Mouse (Mus musculus): ENCODE measurements around the gene Klhl21.
"Not testable (repeated sequence)": the region's sequence is repeated elsewhere in the genome, so short reads cannot be mapped to it uniquely, and the experiment has no call there.

The Klhl21 gene

DNA sequence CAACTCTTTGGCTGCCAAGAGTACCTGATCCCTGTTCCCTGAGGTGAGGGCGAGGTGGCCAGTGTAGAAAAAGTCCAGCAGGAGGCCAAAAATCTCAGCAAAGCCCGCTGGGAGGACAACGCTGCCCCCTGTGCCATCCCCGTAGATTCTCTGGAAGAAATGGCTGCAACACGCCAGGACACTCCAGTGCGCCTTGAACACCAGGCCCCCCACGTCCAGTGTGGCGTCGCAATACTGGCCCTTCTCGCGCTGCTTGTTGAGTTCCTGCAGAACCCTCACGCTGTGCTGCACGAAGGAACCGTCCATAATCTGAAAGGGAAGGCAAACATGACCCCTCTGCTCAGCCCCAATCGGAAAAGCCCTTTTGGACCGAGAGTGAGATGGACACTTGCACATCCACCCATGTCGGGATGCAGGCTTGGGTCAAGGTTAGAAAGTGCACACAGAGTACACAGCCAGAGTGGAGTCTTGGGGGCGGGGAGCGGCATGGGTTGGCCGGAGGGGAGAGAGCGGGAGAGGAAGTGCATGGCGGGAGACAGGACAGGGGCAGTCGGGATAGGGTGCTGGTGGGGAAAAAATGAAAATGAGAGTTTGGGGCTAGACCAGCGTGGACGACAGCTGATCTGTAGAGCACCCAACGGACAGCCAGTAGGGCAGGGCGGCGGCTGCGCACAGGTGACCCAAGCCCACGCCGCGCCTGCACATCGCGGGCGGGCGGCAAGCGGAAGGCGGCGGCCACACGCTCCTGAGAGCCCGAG lies 18.3 kb downstream of the Klhl21 start:
- DNase-seq = no peak

DNA sequence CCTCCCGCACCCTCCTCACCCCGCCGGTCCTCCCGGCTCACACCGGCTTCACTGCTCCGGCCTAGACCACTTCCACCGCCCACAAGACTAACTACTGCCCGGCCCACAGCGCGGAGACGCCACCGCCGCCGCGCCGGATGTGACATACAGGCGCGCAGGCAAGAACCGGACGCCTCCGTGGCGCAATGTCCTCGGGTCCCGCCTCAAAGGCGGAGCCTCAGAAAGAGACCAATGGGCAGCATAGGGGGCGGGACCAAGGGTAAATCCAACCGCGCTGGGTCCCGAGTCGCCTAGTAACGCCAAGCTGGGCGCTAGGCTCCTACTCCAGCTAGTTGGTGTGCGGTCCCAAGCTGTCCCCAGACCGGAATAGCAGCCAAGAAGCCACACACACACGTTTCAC lies 18.9 kb downstream of the Klhl21 start, which contains the start of gene Zbtb48:
TSS of gene Zbtb48 (minus strand) at position 148 of the 400 bp plus-strand sequence.
- DNase-seq = peak; percentile 90

DNA sequence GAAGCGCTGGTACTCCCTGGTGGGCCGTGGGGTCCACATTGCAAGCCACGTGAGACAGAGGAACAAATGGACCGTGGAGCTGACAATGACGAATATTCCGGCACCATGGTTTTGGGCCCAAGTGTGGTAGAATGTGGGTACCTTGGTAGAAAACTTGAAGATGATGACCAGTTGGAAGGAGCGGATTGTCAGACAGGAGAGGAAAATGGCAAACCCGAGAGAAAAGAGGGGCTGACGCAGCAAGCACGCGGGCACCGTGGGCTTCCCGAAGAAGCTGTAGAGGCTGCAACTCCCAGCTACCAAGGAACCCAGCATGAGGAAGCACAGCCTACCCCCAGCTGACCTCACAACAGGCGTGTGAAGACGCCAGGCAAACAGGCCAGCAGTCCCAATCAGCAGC lies 19.9 kb downstream of the Klhl21 start:
- DNase-seq = no peak

DNA sequence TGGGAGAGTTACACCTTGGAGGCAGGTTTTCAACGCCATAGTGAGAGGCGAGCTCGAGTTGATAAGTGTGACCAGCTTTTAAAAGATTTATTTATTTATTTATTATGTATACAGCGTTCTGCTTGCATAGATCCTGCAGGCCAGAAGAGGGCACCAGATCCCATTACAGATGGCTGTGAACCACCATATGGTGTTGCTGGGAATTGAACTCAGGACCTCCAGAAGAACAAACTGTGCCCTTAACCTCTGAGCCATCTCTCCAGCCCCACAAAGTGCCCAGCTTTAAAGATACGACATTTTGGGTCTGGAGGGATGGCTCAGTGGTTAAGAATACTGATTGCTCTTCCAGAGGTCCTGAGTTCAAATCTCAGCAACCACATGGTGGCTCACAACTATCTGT lies 20.5 kb downstream of the Klhl21 start:
- DNase-seq = no peak

DNA sequence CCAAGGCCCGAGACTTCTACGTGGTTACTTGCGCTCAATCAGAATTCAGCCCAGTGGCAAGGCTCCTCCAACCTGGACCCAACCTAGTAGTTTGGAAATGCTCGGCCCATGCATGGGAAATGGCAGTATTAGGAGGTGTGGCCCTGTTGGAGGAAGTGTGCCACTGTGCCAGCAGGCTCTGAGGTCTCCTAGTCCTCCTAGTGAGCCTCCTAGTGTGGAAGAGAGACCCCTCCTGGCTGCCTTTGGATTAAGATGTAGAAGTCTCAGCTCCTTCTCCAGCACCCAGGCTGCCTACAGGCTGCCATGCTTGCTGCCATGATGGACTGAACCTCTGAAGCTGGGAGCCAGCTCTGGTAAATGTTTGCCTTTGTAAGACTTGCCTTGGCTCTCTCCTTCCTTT lies 21.4 kb downstream of the Klhl21 start:
- no peak for DNase-seq

DNA sequence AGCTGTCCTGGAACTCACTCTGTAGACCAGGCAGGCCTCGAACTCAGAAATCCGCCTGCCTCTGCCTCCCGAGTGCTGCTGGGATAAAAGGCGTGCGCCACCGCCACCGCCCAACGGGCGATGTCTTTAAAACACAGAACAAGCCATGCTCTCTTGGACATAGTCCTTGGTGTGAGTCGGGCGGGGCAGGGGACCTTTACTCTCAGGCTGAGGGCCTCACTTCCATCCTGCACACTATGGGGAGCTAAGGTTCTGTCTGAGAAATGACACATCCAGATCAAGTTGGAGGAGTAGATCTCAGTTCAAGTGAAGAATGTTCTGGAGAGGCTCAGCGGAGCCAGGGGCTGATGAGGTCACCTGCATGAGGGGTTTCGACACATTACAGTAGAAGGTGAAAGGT lies 24.3 kb downstream of the Klhl21 start:
- no peak for DNase-seq

DNA sequence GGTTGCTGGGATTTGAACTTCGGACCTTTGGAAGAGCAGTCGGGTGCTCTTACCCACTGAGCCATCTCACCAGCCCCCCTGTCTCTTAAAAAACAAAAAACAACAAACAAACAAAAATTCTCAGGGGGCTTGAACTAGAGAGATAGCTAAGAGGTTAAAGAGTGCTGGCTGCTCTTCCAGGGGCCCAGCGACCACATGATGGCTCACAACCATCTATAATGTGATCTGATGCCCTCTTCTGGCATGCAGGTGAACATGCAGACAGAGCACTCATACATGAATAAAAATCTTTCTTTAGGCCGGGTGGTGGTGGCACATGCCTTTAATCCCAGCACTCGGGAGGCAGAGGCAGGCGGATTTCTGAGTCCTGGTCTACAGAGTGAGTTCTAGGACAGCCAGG lies 27.9 kb downstream of the Klhl21 start:
- DNase-seq = not testable (repeated sequence)

DNA sequence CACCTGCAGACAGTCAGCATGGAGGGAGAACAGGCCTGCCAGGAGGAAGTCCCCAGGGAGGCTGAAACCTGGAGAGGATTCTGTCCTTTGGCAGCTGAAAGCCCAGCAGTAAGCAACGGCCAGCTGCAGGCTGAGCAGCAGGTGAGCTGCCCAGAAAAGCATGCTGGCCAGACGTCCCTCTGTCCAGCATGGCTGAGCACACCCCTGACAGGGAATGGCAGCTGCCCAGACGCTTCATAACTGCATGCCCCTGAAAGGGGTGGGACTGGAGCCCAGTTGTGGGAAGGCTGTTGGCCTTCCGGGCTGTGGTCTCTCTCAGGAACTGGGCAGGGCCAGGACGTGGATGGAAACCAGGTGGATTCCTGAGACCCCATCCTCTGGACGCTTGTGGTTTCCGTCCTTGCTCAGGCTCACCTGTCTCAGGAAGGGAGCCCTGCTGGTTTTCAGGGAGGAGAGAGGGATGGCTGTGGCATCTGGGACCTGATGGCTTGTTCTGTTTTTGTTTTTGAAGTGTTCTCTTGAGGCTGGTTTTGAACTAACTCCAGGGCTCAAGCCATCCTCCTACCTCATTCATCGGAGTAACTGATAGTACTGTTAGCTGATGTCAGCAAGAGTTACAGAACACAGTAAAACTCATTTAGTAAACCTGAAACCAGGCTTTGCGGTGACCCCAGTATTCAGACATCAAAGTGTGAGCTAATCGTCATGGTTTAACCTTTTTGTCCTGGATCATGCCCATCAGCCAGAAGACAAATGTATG lies 29.8 kb downstream of the Klhl21 start, which contains the start of gene Tas1r1:
TSS of gene Tas1r1 (minus strand) at position 344 of the 760 bp plus-strand sequence.
- no peak for DNase-seq

DNA sequence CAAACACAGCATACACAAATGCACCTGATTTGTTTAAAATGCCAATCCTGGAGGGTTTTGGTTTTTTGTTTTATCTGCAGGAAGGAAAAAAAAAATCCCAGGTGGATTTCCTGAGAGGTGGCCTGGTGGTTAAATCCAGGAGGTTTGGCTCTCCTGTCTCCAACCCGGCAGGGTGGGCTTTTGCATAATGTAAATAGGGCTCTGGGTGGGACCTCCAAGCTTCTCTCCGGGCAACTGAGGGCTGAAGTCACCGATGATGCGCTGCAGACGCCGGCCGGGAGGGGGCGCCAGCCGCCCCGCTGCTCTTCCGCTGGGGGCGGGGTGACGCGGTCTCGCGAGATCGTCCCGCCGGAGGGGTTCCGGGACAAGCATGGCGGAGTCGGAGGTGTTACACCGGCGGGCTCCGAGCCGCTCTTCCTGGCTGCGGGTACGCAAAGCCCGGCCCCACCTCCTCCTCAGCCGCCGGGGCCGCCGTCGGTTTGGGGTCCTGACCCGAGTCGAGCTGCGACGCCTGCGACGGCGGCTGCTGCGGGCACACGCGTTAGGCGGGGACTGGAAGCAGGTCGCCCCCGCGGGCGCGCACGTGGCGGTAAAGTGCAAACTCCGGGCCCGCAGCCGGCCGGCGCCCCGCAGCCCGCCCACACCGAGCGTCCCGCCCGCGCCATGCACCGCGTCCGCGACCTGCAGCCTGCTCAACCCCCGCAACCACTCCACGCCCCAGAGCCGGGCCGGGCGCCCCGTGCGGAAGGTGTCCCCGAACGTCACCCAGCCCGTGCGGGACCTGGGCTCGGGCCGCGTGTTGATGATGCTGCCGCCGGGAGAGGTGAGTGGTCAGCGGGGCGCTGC lies 30.6 kb downstream of the Klhl21 start, which contains the start of gene Nol9:
TSS of gene Nol9 (plus strand) at position 337 of the 846 bp plus-strand sequence.
- peak; percentile 97 for DNase-seq

DNA sequence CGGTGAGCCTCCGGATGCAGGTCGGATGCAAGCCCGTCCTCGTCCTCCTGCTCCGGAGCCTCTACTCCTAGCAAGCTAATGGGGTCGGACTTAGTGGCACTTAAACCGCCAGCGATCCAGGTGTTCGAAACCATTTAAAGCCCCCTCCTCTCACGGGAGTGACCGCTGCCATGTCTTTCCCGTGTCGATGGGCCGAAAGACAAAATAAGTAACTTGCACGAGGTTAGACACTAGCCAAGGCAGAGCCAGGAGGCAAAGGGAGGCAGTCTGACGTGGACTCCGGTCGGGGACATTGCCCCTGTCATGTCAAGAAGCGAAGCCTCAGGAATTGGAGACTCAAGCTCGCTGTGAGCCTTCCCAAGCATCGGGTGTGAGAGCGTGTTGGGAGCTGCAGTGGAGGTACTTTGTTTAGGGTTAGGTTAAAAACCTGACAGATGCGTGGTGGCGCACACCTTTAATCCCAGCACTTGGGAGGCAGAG lies 31.3 kb downstream of the Klhl21 start:
- DNase-seq = no peak

DNA sequence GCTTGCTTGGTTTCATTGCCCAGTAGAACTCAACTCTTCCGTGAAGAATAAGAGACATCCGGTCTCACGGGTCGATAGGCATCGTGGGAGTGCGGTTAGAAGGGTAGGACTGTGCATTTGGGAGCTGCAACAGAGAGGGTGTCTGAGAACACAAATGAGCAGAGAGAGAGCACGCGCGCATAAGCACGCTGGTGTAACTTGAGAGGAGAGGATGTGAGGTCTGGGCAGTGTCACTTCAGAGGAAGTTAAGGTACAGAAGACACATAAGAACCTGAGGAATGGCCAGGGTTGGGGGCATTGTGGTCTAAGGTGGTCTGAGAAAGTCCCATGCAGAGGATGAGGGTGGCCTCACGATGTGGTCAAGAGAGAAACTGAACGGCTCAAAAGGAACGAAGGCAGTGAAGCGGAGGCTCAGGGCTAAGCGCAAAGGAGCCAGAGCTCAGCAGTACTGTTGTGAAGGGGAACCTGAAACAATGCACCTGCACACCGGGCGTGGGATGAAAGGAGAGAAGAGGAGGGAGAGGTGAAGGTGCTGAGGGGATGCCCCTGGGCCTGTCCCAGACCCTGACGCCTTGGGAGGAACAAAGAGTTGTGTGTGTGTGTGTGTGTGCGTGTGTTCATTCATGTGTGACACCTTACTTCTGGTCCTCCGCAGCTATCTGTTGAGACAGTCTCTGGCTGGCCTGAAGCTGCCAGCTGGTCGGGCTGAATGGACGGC lies 33.5 kb downstream of the Klhl21 start:
- DNase-seq = no peak

DNA sequence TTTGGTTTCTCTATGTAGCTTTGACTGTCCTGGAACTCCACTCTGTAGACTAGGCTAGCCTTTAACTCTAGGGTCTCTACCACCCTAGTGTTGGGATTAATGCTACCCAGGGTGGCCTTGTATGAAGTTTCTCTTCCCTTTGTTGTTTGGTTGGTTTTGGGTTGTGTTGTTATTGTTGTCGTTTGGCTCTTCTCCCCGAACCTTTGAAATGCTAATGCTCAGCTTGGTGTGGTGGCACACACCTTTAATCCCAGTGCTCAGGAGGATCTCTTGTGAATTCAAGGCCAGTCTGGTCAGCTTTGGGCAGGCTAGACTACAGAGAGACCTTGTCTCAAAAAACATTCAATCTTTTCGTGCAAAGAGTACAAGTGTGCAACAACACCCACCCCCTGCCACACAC lies 34.6 kb downstream of the Klhl21 start:
- no peak for DNase-seq

DNA sequence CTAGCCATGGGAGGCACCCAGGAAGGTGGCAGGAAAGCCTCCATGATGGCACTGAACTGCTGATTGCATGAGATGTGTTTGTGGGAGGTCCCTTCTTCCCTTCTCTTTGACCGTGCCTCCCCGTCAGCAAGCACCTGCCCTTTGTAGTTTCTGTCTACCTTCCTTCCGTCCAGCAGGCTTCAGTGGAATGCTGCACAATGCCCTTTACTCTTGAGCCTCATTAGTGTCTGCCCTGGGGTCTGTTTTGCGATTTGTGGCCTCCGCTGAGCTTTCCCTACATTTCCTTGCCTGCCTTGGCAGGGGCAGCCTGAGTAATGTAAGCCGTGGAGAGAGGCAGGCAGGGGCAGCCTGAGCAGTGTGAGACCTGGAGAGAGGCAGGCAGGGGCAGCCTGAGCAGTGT lies 36.0 kb downstream of the Klhl21 start:
- no peak for DNase-seq

DNA sequence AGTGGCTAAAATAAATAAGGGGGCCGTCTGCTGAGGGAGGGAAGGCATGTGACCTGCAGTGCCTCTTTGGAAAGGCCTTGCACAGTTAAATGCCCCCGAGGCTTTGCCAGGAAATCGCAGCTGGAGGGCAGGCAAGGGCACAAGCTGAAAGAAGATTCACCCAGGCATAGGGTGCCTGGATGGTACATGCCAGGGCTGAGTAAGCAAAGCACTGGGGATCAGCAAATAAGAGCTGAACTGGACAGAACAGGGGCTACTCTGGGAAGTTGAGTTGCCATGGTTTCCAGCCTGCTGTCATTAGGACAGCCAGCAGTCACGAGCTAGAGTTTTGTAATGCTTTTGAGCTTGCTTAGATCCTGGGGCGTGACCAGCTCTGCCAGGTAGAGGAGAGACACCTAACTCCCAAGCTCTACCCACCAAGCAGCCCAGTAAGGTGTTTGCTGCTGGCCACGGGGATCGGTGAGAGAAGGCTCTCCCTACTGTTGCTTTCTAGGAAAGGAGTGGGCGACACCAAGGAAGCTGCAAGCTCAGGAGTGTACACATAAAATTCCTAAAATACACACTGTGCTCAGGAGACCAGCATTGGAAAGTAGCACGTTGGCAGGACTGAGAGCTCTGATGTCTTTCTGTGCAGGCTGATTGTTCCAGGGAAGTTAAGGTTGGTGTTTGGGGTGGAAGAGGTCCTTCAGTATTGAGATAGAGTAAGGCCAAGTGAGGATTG lies 53.9 kb downstream of the Klhl21 start:
- no peak for DNase-seq

DNA sequence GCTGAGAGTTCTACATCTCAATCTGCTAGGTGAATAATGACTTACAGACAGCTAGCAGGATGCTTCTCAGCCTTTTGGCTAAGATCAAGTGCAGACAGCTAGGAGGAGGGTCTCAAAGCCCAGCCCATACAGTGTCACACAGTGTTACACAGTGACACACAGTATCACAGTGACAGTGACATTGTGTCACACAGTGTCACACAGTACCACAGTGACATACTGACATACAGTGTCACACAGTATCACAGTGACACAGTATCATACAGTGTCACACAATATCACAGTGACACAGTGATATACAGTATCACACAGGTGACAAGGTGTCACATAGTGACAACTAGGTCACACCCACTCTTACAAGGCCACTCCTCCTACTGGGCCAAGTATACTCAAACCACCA lies 58.7 kb downstream of the Klhl21 start:
- DNase-seq = no peak
